Mouse (Mus musculus) adrenal gland, adult 2 months (tissue): ENCODE results near the gene Clstn2. TPM values are rescaled to one million over a fixed set of nuclear protein-coding genes. Genes with fewer than 3 reads are reported as not detected.

ENCODE experiments used
- DNase-seq: peaks from one replicate; pipeline ENCODE4 v3.0.0; 2021
- long read RNA-seq: library from polyadenylated mRNA; stranded (forward); transcript quantifications from one replicate; pipeline ENCODE4 v2.0.0, GENCODE M21; 2021
- polyA plus RNA-seq: library from polyadenylated mRNA; depleted of rRNA; stranded (reverse); fragments of >200 nt; gene quantifications from 2 replicates; pipeline ENCODE4 v1.2.3, GENCODE M21; 2012; rRNA removed
- total RNA-seq, 2 experiments: library from RNA; stranded (reverse); gene quantifications; 2 replicates each; pipeline ENCODE4 v1.2.3; 2021

Clstn2 gene
- total RNA-seq, result 1 to 10 TPM; 4.5 to 5.6 TPM
- 1.4 and 1.6 TPM in 2 replicates for polyA plus RNA-seq
- long read RNA-seq, result 0 reads

- DNase-seq, result peak; percentile 86
Observed at GRCm38 (mm10) chr9:98032573-98033272, at the start of gene Clstn2. TSS of gene Clstn2 (minus strand) at chr9:98033181.

DNA sequence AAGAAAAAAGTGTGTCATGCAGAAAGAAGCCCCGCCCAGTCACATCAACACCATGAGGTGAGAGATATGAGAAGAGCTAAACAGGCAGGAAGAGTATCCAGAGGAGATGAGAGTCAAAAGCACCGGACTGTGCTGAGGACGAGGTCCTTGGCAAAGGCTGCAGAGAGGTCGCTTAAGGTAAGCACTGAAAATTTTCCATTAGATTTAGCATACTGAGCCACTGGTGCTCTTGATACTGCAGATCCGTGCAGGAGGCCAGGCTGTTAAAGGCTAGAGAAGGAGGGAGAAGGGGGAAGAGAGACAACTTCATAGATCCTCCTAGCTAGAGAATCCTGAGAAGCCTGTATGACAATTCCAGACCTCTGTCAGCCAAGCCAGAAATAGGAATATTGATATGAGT is 34.8 kb upstream of the Clstn2 start:
- peak; percentile 17 for DNase-seq

- no peak for DNase-seq
Observed at GRCm38 (mm10) chr9:98061646-98062045, 28.7 kb upstream of the Clstn2 start.

- no peak for DNase-seq
Observed at GRCm38 (mm10) chr9:98057291-98057690, 24.3 kb upstream of the Clstn2 start.

DNA sequence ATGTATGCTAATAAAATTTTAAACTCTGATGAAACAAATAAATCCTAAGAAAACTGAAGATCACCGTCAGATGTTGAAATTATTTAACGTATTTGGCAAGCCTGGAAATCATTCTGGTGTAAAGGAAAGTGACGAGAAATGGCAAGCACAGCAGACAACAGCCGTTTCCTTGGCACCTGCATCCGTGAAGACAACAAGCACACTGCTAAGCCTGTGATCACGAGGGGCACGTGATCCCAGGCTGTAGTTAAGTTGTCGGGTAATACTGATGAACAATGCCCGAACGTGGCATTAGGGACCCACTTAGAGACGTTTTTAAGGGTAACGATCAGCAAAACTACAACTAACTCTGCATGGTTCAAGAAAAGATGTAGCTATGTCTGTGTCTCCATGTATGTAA is 18.4 kb upstream of the Clstn2 start:
- no peak for DNase-seq

- DNase-seq, result peak; percentile 59
Observed at GRCm38 (mm10) chr9:98033273-98033855, 383 bp upstream of the Clstn2 start.

DNA sequence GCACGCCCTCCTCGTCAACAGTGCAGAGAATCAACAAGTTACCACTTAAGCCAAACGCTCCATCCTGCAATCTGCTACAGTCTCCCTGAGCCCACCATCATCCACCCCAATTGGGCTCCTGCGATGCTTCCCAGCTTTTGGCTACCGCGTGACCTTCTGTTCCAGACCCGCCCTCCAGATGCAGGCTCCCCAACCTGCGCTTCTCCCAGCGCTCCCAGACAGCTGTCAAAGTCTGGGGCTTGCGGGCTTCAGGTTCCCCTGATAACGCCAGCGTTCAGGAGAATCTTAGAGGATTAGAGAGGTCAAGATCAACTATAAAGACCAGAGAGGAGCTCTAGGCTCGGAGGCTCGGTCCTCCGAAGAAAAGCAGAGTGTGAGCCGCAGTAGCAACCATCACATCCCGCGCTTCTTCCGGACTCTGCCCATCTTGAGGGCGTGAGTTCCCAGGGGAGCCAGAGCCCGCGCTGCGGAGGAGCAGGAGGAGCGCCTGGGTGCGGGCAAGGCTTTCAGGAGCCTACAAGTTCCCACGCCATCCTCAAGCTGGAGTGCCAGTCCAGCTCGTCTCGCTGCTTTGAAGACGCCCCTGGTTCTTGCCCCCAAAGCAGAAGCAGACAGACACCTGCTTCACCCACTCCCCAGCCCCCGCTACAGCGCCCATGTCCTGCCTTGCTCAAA is 946 bp downstream of the Clstn2 start:
- DNase-seq, result peak; percentile 4

GRCm38 (mm10) chr9:98030715-98031114 is 2.3 kb downstream of the Clstn2 start:
- DNase-seq, result no peak

GRCm38 (mm10) chr9:98025548-98025947 is 7.4 kb downstream of the Clstn2 start:
- no peak for DNase-seq

GRCm38 (mm10) chr9:98023069-98023468 is 9.9 kb downstream of the Clstn2 start:
- DNase-seq, result no peak

DNA sequence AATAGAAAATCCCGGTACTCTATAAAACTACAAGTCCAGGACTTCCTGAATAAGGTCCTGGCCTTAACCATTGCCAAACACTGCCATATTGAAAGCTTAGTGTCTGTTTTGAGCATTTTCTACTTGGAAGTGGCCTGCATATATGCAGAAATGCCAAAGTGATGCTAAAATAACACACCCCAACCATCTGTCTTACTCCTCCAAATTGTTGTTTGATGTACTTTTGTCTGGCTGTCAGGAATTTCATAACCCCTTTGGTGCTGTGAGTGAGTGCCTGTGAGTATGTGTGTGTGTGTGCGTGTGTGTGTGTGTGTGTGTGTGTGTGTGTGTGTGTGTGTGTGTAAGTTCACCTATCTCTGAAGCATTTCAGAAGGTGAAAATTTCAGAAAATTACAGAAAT is 13.1 kb downstream of the Clstn2 start:
- DNase-seq, result no peak

GRCm38 (mm10) chr9:98018687-98019086 is 14.3 kb downstream of the Clstn2 start:
- no peak for DNase-seq

DNA sequence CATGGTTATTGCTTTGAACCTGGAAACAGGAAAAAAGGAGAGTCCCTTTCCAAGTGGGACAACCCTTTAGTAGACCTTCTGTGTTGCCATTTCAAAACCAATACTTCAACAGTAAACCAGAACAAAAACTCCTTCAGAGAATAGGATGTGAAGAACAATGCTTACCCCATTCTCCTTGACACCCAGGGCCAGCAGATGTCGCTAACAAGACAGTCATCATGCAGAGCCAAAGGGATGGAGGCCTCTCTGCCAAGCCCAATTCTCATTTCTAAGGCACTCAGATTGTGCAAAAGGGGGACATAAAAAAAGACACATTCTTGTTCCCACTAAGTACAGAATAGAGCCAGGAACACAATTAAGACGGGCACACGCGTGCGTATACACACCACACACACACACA is 16.4 kb downstream of the Clstn2 start:
- no peak for DNase-seq

DNA sequence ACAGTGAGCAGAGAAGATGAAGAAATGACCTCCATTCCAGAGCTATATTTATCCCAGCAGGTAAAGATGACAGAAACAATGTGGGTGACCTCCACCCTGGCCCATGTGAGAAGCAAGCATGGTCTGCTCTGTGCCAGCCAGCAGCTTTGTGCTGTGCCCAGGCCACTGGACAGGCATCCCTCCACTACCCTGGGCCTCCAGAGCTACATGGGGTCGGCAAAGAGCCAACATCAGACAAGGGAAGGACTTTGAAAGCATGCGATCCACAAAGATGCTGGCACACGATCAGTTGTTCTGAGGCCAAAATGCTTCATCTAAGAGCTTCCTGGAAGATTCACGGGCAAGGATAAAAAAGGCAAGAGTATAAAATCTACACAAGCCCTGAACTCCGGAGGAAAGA is 36.6 kb downstream of the Clstn2 start:
- DNase-seq, result peak; percentile 63

DNA sequence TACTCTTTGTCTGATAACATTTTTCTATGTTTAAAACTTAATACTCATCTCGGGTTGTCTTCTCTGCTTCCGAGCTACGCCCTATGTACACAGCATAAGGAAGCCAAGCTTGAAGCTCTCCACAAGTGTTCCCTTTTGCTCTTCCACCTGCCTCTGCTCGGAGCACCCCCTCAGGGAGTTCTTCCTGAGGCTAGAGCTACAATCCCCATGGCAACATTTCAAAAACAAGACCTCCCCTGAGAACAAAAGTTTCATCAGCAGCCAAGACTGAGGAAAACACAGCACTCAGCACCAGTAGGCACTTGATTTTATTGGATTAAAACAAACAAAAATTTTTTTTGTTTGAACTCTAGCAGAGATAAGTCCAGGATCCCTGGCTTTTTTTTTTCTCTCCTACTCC is 37.3 kb downstream of the Clstn2 start:
- peak; percentile 18 for DNase-seq

DNA sequence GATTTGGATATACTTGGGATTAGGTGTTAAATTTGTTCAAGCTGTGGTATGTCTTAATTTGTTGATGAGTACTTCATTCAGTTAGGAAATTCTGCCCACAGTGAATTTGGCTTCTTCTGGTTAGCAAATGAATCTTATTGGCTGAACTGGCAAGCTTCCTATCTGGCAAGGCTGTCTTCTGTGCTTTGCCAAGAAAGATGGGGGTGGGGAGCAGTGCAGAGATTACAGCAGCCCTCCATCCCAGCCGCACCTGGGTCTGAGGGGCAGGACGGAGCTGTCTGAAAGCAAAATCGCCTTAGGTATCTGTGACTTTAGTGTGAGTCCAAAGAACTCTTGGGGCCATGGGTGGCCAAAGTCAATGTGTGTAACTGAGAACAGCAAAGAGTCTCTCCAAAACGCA is 40.9 kb downstream of the Clstn2 start:
- peak; percentile 22 for DNase-seq

DNA sequence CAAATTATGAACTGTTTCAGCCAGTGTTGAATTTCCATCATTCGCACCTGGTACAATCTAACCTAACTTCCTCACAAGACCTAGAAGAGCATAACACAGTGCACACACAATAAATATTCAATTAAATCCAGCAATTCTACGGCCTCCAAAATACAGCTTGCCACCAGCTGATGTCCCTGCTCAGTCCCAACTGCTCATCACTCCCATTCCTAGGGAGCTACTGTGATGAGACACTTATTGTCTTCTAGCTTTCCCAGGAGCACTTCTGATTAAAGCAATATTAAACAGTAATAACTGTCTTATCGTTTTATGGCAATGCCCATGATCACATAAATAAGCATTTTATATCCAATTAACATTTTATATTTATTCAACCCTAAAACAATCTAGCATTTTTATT is 55.6 kb downstream of the Clstn2 start:
- DNase-seq, result no peak

GRCm38 (mm10) chr9:97974801-97975347 is 58.1 kb downstream of the Clstn2 start:
- no peak for DNase-seq

DNA sequence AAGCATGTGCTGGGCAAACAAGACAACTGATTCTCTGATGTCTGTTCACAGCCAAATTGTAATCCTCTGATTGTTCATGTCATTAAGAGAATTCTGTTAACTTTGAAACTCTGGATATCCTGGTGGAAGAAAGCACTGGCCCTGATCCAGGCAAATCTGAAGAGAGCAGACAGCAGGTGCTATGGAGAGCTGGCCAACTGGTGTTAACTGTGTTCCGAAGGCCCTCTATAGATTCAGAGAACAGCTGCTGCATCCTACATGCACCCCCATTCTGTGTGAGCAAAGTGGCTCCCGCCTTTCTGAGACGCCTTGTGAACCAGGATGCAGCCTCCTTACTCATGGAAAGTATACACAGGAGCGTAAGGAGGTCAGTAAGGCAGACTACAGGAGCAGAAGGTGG is 66.3 kb downstream of the Clstn2 start:
- DNase-seq, result no peak

GRCm38 (mm10) chr9:97957508-97957907 is 75.5 kb downstream of the Clstn2 start:
- no peak for DNase-seq

DNA sequence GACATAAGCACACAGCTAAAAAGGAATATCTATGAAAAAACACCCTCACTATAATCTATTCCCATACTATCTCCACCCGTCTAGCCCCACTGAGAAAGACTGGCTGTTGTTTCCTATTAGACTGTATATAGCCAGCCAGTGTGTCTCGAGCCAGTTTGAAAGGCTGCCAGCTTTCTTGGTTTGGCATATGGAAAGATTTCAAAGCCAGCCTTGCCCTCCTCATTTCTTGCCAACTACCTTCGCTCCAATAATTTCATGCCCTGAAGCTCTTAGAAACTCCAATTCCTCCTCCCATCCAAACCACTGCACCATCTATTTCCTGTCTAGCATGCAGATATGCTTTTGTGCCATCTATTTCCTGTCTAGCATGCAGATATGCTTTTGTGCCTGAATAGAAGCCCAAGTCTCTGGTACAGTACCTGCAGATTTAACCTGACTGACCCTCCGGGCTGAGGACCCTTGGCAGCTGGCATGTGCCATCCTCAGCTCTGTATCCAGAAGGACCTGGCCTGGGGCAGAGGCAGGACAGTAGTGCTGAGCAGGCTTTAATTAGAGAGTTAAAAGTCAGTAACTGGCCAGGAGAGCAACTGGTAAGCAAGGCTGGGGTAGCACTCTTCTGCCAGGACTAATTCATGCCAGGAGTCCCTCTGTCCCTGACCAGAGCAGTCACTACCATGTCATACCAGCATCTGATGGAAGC is 76.4 kb downstream of the Clstn2 start:
- DNase-seq, result peak; percentile 33

DNA sequence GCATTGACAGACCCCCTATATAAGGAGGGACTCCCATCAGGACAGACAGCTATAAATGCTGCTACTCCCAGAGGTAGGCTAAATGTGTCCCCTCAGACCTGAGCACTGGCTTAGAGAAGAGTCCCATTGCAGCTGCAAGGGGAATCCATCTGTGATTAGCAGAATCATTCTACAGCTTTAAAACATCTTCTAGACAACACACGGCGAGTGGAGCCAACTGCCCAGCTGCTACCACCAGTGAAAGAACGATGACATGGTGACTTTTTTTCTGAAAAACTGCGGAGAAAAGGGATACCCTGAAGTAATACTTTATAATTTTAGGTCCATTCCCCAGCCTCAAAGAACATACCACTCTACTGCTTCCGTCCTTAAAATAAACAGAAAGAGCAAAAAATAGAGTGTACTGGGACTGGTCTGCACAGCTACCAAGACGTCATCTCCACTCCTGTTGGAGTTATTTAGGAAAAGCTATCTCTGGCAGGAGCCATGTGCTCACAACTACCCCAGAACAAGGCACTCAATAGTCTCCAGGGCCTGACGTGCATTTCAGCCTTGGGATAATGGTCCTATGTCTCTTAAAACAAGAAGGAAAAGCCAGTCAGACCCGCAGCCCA is 79.1 kb downstream of the Clstn2 start:
- no peak for DNase-seq
